Mouse (Mus musculus): ENCODE measurements around the gene Rbbp4. TPM values are rescaled to one million over a fixed set of nuclear protein-coding genes. Genes with fewer than 3 reads are reported as not detected.

Rbbp4 gene
- polyA plus RNA-seq, 1 experiment from 2014 or later: 279 TPM

DNA sequence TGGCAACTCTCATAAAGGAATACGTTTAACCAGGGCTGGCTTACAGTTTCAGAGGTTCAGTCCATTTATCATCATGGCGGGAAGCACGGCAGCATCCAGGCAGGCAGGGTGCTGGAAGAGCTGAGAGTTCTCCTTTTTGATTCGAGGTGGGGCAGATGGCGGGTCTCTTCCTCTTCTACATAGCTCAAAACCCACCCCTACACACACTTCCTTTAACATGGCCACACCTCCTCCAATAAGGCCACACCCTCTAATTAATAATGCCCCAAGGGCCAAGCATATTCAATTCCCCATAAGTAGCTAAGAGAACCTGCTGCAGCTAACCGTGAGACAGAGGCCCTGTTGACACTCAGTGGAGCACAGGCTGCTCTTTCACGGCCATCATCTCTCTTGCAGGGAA is 42.3 kb downstream of the Rbbp4 start:
- ATAC-seq (ENCODE audit: extremely low read depth, insufficient number of reproducible peaks, low FRiP score, low TSS enrichment): no peak
- H3K4me3 ChIP-seq: no peak overlapping the region
- H3K27me3 ChIP-seq (replicated peaks): peaks cover 28% of the 10 kb centered on the region
- H3K27ac ChIP-seq (replicated peaks): no peak overlapping the region
- H3K36me3 ChIP-seq: no peaks in the 10 kb centered on the region
- H3K4me1 ChIP-seq: peaks cover 35% of the 10 kb centered on the region
- H3K4me2 ChIP-seq: no peak overlapping the region
- no peaks in the 10 kb centered on the region for H3K9me3 ChIP-seq
- WGBS: 76% methylated on average over 7 of the region's 7 CpGs
- H3K9ac ChIP-seq: no peak overlapping the region

DNA sequence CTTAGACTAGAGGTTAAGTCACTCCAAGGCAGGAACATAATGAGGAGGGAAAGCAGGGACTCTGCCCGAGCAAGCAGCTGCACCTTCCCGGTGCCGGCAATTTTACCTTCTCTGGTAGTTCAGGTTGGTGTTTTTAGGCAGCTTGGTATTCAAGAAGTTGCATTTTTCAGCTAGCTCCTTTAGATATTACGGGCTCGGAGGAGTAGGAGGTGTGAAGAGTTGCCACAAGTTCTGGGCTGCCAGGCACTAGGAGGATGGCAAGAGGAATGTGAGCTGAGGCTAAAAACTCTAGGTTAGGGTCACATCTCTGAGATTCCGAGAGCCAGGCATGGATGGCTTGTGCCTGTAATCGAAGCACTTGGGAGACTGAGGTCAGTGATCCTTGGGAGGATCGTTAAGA is 45.5 kb downstream of the Rbbp4 start:
- no peak overlapping the region for H3K4me3 ChIP-seq
- WGBS: 83% methylated on average over 8 of the region's 8 CpGs
- ATAC-seq (ENCODE audit: extremely low read depth, insufficient number of reproducible peaks, low FRiP score, low TSS enrichment): no peak
- H3K36me3 ChIP-seq: no peaks in the 10 kb centered on the region
- H3K9ac ChIP-seq: no peak overlapping the region
- peaks cover 53% of the 10 kb centered on the region for H3K27me3 ChIP-seq (replicated peaks)
- no peaks in the 10 kb centered on the region for H3K9me3 ChIP-seq
- H3K4me1 ChIP-seq: peaks cover 31% of the 10 kb centered on the region
- no peak overlapping the region for H3K27ac ChIP-seq (replicated peaks)
- no peak overlapping the region for H3K4me2 ChIP-seq

DNA sequence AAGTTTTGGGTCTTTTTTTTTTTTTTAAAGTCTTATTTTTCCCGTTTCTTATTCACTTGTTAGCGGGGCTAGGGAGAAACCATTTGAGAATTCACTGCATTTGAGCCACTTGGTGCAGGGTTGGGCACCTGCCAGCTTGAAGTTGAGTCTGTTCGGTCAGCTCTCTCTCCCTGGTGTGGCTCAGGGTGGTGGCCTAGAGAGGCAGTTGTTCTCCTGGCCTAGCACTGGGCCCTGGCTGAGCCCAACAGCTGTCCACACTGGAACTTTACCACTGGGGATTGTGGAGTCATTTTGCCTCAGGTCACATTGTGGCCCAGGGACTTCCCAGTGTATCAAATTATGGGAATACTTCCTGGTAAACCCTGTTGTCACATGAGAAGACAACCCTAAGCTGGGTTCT is 47.1 kb downstream of the Rbbp4 start:
- Histone ChIP-seq H3K9me3 (no peaks in the 10 kb centered on the region), H3K4me1 (peaks cover 20% of the 10 kb centered on the region), H3K27me3 (replicated peaks) (peaks cover 47% of the 10 kb centered on the region), H3K27ac (replicated peaks) (no peak overlapping the region), H3K4me2 (peak overlapping the region; percentile 98), H3K36me3 (no peaks in the 10 kb centered on the region), H3K9ac (peak overlapping the region; percentile 81), H3K4me3 (peak overlapping the region; percentile 61)
- WGBS: 32% methylated on average over 3 of the region's 3 CpGs
- ATAC-seq (ENCODE audit: extremely low read depth, insufficient number of reproducible peaks, low FRiP score, low TSS enrichment): no peak

DNA sequence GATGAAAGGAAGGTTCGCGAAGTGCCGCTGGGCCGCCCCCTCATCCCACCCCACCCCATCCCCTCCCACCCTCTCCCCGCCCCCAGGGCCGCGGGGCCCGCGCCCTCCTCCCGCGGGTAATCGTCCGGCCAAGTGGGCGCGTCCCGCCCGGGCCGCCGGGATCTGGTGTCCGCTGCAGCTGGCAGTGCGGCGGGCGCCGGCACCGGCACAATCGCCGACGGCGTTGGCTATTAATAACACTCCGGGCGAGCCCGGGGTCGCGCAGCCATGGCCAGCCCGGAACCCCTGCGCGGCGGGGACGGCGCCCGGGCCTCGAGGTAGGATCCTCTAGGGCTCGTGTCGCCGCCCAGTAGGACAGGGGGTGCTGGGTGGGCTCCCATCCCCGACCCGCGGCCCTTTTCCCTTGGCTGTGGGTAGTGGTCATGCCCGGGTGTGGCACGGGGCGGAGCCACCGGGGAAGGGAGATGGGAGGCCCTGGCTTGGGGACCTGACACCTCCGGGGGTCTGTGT is 47.6 kb downstream of the Rbbp4 start, which contains the start of gene Sync:
Gene Sync (plus strand): TSS at position 146 of the 510 bp plus-strand sequence.
- Histone ChIP-seq H3K27me3 (replicated peaks) (peaks cover 42% of the 10 kb centered on the region), H3K4me2 (peak within 1 kb of the TSS; percentile 98), H3K27ac (replicated peaks) (no peak within 1 kb of the TSS), H3K4me1 (peaks cover 19% of the 10 kb centered on the region), H3K9me3 (no peaks in the 10 kb centered on the region), H3K4me3 (peak within 1 kb of the TSS; percentile 61), H3K36me3 (no peaks in the 10 kb centered on the region), H3K9ac (peak within 1 kb of the TSS; percentile 81)
- WGBS: under 1% methylated on average over 46 of the region's 53 CpGs
- ATAC-seq (ENCODE audit: extremely low read depth, insufficient number of reproducible peaks, low FRiP score, low TSS enrichment): peak; percentile 28; the same call in 1 of the 2 replicates

DNA sequence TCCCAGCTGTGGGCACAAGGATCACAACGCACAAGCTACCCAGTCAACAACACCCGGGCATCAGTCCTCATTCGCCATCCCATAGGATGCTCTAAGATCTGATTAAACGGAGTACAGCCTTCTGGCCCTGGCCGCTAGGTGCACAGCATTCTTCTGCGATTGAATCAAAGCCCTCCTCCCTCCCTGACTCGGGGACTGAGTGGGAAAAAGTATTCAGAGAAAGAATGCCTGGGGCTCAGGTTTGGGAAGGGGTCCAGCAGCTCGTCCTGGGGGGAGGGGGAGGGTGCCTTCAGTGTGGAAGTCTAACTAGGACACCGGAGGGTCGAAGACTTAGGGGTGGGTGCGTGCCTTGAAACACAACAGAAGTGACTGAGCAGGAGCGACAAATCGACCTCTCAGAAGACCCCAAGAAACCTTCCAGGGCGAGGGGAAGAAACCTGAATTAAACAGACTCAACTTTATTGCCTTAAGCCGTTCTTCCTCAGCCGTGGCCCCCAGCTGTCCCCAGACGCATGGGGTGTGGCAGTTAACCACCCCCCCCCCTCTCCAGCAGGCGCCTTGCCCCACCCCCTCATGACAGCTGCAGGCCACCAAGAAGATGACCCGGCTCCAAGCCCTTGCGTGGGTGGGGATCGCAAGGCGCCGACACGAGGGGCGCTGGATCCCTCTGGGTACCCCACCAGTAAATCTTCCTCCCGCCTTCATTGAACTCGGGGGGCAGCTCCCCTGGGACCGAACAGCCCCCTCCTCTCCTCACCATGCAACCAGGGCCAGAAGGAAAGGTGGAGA is 48.3 kb downstream of the Rbbp4 start:
- Histone ChIP-seq H3K36me3 (no peaks in the 10 kb centered on the region), H3K4me3 (peak overlapping the region; percentile 61), H3K27ac (replicated peaks) (no peak overlapping the region), H3K27me3 (replicated peaks) (peaks cover 39% of the 10 kb centered on the region), H3K4me1 (peaks cover 19% of the 10 kb centered on the region), H3K4me2 (peak overlapping the region; percentile 98), H3K9me3 (no peaks in the 10 kb centered on the region), H3K9ac (peak overlapping the region; percentile 81)
- ATAC-seq (ENCODE audit: extremely low read depth, insufficient number of reproducible peaks, low FRiP score, low TSS enrichment): peak; percentile 31; the same call in 1 of the 2 replicates
- 3% methylated on average over 28 of the region's 28 CpGs for WGBS

DNA sequence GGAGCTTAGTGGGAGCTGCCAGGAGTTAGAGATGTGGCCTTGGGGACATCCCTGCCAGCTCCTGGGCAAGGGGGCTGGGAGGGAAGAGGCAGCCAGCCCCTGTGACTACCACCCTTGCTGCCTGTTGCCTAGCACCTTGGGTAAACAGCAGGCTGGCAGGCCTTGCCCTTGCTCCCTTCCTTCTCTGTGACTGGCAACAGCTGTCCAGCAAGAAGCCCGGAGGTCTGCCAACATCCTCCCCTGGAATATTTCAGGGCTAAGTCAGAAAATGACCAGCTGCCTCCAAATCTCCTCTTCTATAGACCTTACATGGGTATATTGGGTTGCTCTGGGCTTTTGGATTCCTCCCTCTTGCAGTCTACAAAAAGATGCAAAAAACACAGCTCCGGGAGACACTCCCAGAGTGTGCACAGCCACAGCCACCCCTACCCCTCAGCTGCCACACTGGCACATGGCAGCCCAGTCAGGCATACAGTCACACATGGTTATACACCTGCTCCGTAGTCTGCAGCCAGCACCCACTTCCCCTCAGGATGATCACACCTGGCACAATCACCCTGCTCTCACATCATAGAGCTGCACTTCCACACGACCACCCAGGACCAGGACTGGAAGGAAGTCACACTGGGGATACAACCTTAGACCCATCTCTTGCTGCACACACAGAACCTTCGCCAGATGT is 49.0 kb downstream of the Rbbp4 start:
- ATAC-seq (ENCODE audit: extremely low read depth, insufficient number of reproducible peaks, low FRiP score, low TSS enrichment): no peak
- H3K27me3 ChIP-seq (replicated peaks): peaks cover 39% of the 10 kb centered on the region
- no peaks in the 10 kb centered on the region for H3K36me3 ChIP-seq
- WGBS: 60% methylated on average over 5 of the region's 5 CpGs
- peaks cover 19% of the 10 kb centered on the region for H3K4me1 ChIP-seq
- peak overlapping the region; percentile 61 for H3K4me3 ChIP-seq
- no peak overlapping the region for H3K27ac ChIP-seq (replicated peaks)
- no peak overlapping the region for H3K9ac ChIP-seq
- H3K4me2 ChIP-seq: peak overlapping the region; percentile 98
- H3K9me3 ChIP-seq: no peaks in the 10 kb centered on the region

DNA sequence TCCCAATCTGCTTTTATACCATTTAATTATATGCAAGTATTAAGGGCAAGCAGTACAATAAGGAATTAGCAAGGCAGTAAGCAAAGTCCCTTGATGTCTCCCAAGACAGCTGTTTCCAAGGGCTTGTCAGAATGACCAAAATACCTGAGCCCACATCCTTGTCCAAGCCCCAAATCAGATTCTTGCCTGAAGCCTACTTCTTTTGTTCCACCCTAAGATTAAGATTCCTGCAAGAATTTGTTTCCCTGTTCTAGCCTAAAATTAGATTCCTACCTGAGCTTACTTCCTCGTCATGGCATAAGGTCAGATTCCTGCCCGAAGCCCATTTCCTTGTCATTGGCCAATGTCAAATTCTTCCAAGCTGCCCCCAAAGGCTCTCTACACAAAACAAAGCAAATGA is 50.5 kb downstream of the Rbbp4 start:
- Histone ChIP-seq H3K36me3 (no peaks in the 10 kb centered on the region), H3K9ac (no peak overlapping the region), H3K4me2 (no peak overlapping the region), H3K9me3 (no peaks in the 10 kb centered on the region), H3K4me1 (peaks cover 19% of the 10 kb centered on the region), H3K27ac (replicated peaks) (no peak overlapping the region), H3K4me3 (no peak overlapping the region), H3K27me3 (replicated peaks) (peaks cover 39% of the 10 kb centered on the region)
- WGBS: 74% methylated on average over 2 of the region's 2 CpGs
- no peak for ATAC-seq (ENCODE audit: extremely low read depth, insufficient number of reproducible peaks, low FRiP score, low TSS enrichment)

DNA sequence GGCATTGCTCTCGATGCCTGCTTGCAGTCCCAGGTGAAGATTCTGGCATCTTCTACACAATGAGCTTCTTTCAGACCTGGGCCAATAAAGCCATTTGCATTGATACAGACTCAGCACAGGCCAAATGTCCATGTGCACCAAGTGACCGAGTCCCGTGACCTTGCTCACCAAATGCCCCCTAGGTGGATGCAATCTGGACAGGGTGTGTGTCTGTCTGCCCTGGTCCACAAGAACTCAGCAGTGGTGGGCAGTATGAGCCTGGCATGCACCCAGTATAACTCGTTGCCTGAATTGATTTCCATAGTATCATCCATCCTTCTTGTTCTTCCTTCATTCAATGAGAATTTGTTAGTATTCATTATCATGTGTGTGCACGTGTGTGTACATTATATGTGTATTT is 51.9 kb downstream of the Rbbp4 start:
- 75% methylated on average over 5 of the region's 5 CpGs for WGBS
- Histone ChIP-seq H3K4me3 (no peak overlapping the region), H3K27me3 (replicated peaks) (peaks cover 33% of the 10 kb centered on the region), H3K4me1 (peaks cover 19% of the 10 kb centered on the region), H3K36me3 (no peaks in the 10 kb centered on the region), H3K9ac (no peak overlapping the region), H3K27ac (replicated peaks) (no peak overlapping the region), H3K4me2 (no peak overlapping the region), H3K9me3 (no peaks in the 10 kb centered on the region)
- no peak for ATAC-seq (ENCODE audit: extremely low read depth, insufficient number of reproducible peaks, low FRiP score, low TSS enrichment)

DNA sequence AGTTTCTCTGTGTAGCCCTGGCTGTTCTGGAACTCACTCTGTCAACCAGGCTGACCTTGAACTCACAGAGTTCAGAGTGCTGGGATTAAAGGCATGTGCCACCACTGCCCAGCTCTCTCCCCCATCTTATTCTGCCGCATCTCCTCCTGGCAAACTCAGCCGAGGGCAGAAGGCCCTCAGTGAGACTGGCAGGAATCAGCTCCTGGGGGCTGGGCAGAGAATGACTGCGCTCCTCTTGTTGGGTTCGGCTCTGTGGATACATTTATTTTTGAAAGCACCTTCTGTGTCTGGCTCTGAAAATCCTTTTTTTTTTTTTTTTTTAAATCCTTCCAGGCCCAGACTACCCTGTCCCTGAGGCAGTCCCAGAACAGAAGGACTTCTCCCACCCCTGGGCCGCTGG is 52.4 kb downstream of the Rbbp4 start:
- Histone ChIP-seq H3K27ac (replicated peaks) (no peak overlapping the region), H3K27me3 (replicated peaks) (peaks cover 32% of the 10 kb centered on the region), H3K4me3 (no peak overlapping the region)

DNA sequence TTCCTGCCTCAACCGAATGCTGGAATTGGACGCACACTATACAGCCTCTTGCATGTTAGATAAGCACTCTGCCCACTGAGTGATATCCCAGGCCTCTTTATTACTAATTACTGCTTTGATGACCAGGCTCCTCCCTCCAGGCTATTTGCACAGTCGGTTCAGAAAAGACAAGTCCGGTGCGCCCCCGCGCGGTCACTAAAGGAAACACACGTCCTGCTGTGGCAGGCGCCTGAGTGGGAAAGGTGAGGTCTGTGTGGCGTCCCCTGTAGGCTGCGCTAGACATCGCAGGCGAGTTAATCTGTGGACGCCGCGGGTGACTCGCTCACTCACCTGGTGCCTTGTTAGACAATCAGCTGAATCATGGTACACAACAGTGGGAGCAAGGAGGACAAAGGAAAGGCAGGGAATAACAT is 58.7 kb downstream of the Rbbp4 start:
- no peak overlapping the region for H3K27ac ChIP-seq (replicated peaks)
- no peaks in the 10 kb centered on the region for H3K9me3 ChIP-seq
- 1% methylated on average over 18 of the region's 18 CpGs for WGBS
- H3K4me2 ChIP-seq: no peak overlapping the region
- H3K27me3 ChIP-seq (replicated peaks): peaks cover 27% of the 10 kb centered on the region
- no peak overlapping the region for H3K4me3 ChIP-seq
- peaks cover 10% of the 10 kb centered on the region for H3K4me1 ChIP-seq
- H3K36me3 ChIP-seq: no peaks in the 10 kb centered on the region
- ATAC-seq (ENCODE audit: extremely low read depth, insufficient number of reproducible peaks, low FRiP score, low TSS enrichment): no peak
- no peak overlapping the region for H3K9ac ChIP-seq

More for the DNA sequence above, 52.4 kb downstream of the Rbbp4 start:
- no peak overlapping the region for H3K4me2 ChIP-seq
- peaks cover 15% of the 10 kb centered on the region for H3K4me1 ChIP-seq
- no peaks in the 10 kb centered on the region for H3K36me3 ChIP-seq
- 74% methylated on average over 5 of the region's 5 CpGs for WGBS
- no peaks in the 10 kb centered on the region for H3K9me3 ChIP-seq
- ATAC-seq (ENCODE audit: extremely low read depth, insufficient number of reproducible peaks, low FRiP score, low TSS enrichment): no peak
- H3K9ac ChIP-seq: no peak overlapping the region

DNA sequence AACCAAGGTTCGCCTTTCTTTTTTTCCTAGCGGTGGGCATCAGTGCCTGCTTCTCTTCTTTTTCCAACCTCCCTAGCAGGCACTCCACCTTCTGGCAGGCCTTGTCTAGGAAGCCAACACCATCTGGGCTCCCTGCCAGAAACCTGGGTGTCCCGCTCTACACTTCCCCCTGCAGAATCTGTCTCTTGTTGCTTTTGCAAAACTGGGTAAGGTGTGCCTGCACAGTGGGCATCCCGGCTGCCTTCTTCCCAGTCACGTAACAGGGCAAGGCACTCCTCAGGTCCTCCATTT is 62.5 kb downstream of the Rbbp4 start:
- Histone ChIP-seq H3K9ac (peak overlapping the region; percentile 37; the same call in 1 of the 2 replicates), H3K4me2 (peak overlapping the region; percentile 47), H3K4me3 (peak overlapping the region; percentile 1), H3K27ac (replicated peaks) (no peak overlapping the region), H3K9me3 (no peaks in the 10 kb centered on the region), H3K36me3 (no peaks in the 10 kb centered on the region), H3K27me3 (replicated peaks) (peaks cover 44% of the 10 kb centered on the region), H3K4me1 (peaks cover 10% of the 10 kb centered on the region)
- no peak for ATAC-seq (ENCODE audit: extremely low read depth, insufficient number of reproducible peaks, low FRiP score, low TSS enrichment)
- whole genome bisulfite sequencing: 32% methylated on average over 5 of the region's 5 CpGs

Data from heart, embryonic 13.5 days (tissue).